Mouse (Mus musculus) embryonic fibroblast, embryonic 13.5 days (primary cell): ENCODE results near the gene Tceanc2.

Experiments used
- CTCF ChIP-seq: IDR thresholded peaks from 2 replicates; pipeline ENCODE4 v1.5.1; 2011; ENCODE audit warnings: mild to moderate bottlenecking, control low read depth, low read length, moderate library complexity, borderline replicate concordance; ENCODE audit not compliant: insufficient read depth
- POLR2A ChIP-seq: IDR thresholded peaks from 2 replicates; pipeline ENCODE4 v1.6.1; 2011; ENCODE audit warnings: low read depth, mild to moderate bottlenecking, control low read depth, low read length, moderate library complexity

DNA sequence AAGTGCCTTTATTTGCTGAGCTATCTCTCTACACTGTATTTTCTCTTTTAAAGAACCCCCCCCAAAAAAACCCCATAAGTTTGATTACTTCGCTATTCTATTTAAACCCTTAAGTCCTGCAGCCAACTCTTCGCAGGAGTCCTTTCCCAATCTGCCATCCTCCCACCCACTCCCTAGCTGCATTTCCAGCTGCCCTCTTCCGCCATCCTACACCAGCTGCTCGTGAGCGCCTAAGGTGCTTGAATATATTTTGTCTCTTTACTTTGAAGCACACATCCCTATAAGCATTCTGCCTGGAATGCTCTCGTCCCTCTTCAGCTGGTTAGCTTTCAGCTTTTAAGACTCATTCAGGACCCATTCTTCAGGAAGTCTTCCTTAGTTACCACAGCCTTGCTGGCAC is 27.9 kb downstream of the Tceanc2 start:
- TF ChIP-seq POLR2A (no peak), CTCF (no peak)
